Mouse (Mus musculus) gastrocnemius, postnatal 25 days (tissue): Measurements from ENCODE around the gene Fancb. TPM values are rescaled to one million over a fixed set of nuclear protein-coding genes. Genes with fewer than 3 reads are reported as not detected.
A peak's percentile ranks its signal among the peaks of the same experiment; 100 is the strongest.

Experiments
- DNase-seq: peaks from one replicate; pipeline ENCODE4 v3.0.0; 2022
- long read RNA-seq, 2 experiments: library from polyadenylated mRNA; stranded (forward); transcript quantifications; one replicate each; pipeline ENCODE4 v2.0.0; 2021
- total RNA-seq, 2 experiments: library from RNA; stranded (reverse); gene quantifications; 1 replicate in 1 of 2; 2 replicates in 1 of 2; pipeline ENCODE4 v1.2.3; 2021

Fancb gene
- total RNA-seq = under 1 TPM; 0.49 to 0.51 TPM
- long read RNA-seq, experiment 1, partial matches to known transcripts = 0 of 1 reads
- long read RNA-seq, experiment 1, other reads (novel, unspliced or antisense) = 0 of 1 reads
- long read RNA-seq, experiment 2, partial matches to known transcripts = 0 of 2 reads
- long read RNA-seq, experiment 2, other reads (novel, unspliced or antisense) = 0 of 2 reads

- peak; percentile 92 for DNase-seq
Measured at GRCm38 (mm10) chrX:164980193-164980775, at the start of gene Fancb, which contains the start of gene Mospd2. Gene Fancb (plus strand): TSS chrX:164980592. Gene Mospd2 (minus strand): TSS chrX:164980375.

GRCm38 (mm10) chrX:164941540-164941939, 38.9 kb upstream of the Fancb start:
- peak; percentile 8 for DNase-seq

- no peak for DNase-seq
Measured at GRCm38 (mm10) chrX:164951858-164952576, 28.4 kb upstream of the Fancb start.

GRCm38 (mm10) chrX:164952601-164953375, 27.6 kb upstream of the Fancb start:
- DNase-seq = no peak

GRCm38 (mm10) chrX:164965750-164966448, 14.5 kb upstream of the Fancb start:
- no peak for DNase-seq

GRCm38 (mm10) chrX:164971206-164971605, 9.2 kb upstream of the Fancb start:
- no peak for DNase-seq

GRCm38 (mm10) chrX:164978866-164979265, 1.5 kb upstream of the Fancb start:
- no peak for DNase-seq

GRCm38 (mm10) chrX:165003141-165003540, 22.7 kb downstream of the Fancb start:
- DNase-seq = no peak

- no peak for DNase-seq
Measured at GRCm38 (mm10) chrX:165004779-165005324, 24.5 kb downstream of the Fancb start, which contains the start of gene Gm17604. Gene Gm17604 (minus strand): TSS chrX:165004829.

Other genes with a start within 250 kb of the Fancb start
- gene Mospd2, start 217 bp upstream of the Fancb start, total RNA-seq = 1 to 10 TPM; 7.0 to 7.2 TPM
- gene Gm17604, start 24.2 kb downstream of the Fancb start, total RNA-seq = not detected